Mouse (Mus musculus): ENCODE results near the gene Mpdu1.
A peak's percentile ranks its signal among the peaks of the same experiment; 100 is the strongest.

DNA sequence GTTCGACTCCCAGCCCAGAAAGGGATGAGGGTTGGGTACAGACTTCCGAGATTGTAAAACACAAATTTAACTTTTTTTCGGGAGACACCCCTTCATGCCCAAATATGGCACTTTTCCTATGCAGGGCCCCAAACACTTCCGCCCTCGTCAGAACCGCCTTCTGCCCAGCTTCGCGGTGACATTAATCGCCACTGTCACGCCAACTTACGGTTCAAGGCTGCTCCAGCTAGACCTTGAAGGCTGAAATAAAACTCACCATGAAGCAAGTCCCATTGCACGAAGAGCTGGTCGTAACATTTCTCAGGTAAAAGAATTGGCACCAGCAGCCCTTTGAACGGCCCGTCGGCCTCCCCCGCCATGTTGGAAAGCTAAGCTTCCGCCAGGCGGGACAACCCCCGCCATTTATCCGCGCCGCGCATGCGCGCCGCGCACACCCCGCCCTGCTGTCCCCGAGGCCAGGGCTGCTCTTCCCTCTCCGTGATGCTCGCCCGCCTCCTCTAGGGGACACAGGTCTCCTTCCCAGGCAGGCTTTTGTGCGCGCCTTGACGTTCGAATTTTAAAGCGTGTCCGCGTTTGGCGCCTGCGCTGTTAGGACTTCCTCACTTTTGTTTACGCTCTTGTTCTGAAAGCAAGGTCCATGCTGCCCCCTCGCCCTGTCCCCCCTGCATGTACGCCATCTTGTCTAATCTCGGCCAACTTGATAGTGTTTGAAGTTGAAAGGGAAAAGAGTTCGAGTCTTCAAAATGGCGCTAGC lies at the start of gene Mpdu1:
- no peak for TF ChIP-seq CTCF (IDR thresholded peaks at IDR 0.05; ENCODE audit: extremely low read depth, insufficient read length, insufficient replicate concordance, low read depth, low read length)
- peak; percentile 95 for TF ChIP-seq POLR2A (IDR thresholded peaks at IDR 0.05; ENCODE audit: low read depth, low read length)

All from small intestine, adult 2 months (tissue).